Mouse (Mus musculus) activated CD4-positive, CD25-positive, alpha-beta regulatory T cell, adult 4 months (primary cell): Measurements from ENCODE around the gene Slc7a11. TPM values are rescaled to one million over a fixed set of nuclear protein-coding genes. Genes with fewer than 3 reads are reported as not detected.

Experiments used
- ATAC-seq: one replicate; pipeline ENCODE4 v1.8.0; 2017
- polyA plus RNA-seq, 2 experiments: library from polyadenylated mRNA; unstranded; fragments of 100-300 nt; shearing (Covaris generic); gene quantifications; one replicate each; pipeline ENCODE4 v1.2.1; 2017

The Slc7a11 gene
- polyA plus RNA-seq, 2 experiments from 2014 or later = 0.16 TPM; not detected in 1

- no peak for ATAC-seq
These were observed 139.3 kb downstream of the Slc7a11 start for GRCm38 (mm10) chr3:50304137-50304536.

GRCm38 (mm10) chr3:50302648-50303047 is 140.8 kb downstream of the Slc7a11 start:
- ATAC-seq = no peak

- ATAC-seq = no peak
These were observed 142.5 kb downstream of the Slc7a11 start for GRCm38 (mm10) chr3:50300952-50301303.

GRCm38 (mm10) chr3:50300002-50300951 is 143.1 kb downstream of the Slc7a11 start:
- no peak for ATAC-seq

- ATAC-seq = no peak
These were observed 144.9 kb downstream of the Slc7a11 start for GRCm38 (mm10) chr3:50298366-50298991.

- ATAC-seq = no peak
These were observed 146.5 kb downstream of the Slc7a11 start for GRCm38 (mm10) chr3:50296956-50297355.

GRCm38 (mm10) chr3:50275023-50275422 is 168.4 kb downstream of the Slc7a11 start:
- ATAC-seq = no peak

- ATAC-seq = no peak
These were observed 171.2 kb downstream of the Slc7a11 start for GRCm38 (mm10) chr3:50272222-50272621.

GRCm38 (mm10) chr3:50269680-50270079 is 173.7 kb downstream of the Slc7a11 start:
- ATAC-seq = no peak

- ATAC-seq = no peak
These were observed 180.8 kb downstream of the Slc7a11 start for GRCm38 (mm10) chr3:50262547-50263087.

GRCm38 (mm10) chr3:50262066-50262465 is 181.3 kb downstream of the Slc7a11 start:
- no peak for ATAC-seq

- no peak for ATAC-seq
These were observed 182.7 kb downstream of the Slc7a11 start for GRCm38 (mm10) chr3:50260667-50261066.

- no peak for ATAC-seq
These were observed 184.6 kb downstream of the Slc7a11 start for GRCm38 (mm10) chr3:50258852-50259251.

- ATAC-seq = no peak
These were observed 193.7 kb downstream of the Slc7a11 start for GRCm38 (mm10) chr3:50249598-50250300.

GRCm38 (mm10) chr3:50235990-50236389 is 207.4 kb downstream of the Slc7a11 start:
- ATAC-seq = no peak

GRCm38 (mm10) chr3:50233144-50233543 is 210.3 kb downstream of the Slc7a11 start:
- no peak for ATAC-seq

- no peak for ATAC-seq
These were observed 218.9 kb downstream of the Slc7a11 start for GRCm38 (mm10) chr3:50224390-50225114.

GRCm38 (mm10) chr3:50220454-50220853 is 223.0 kb downstream of the Slc7a11 start:
- no peak for ATAC-seq

GRCm38 (mm10) chr3:50186369-50186768 is 257.0 kb downstream of the Slc7a11 start:
- no peak for ATAC-seq

GRCm38 (mm10) chr3:50185879-50186278 is 257.5 kb downstream of the Slc7a11 start:
- ATAC-seq = no peak

- ATAC-seq = no peak
These were observed 282.7 kb downstream of the Slc7a11 start for GRCm38 (mm10) chr3:50160756-50161155.

GRCm38 (mm10) chr3:50144144-50144543 is 299.3 kb downstream of the Slc7a11 start:
- ATAC-seq = no peak
